Mouse (Mus musculus) brain, embryonic 14.5 days (tissue): Measurements from ENCODE around the gene Mydgf.

Source experiments
- CTCF ChIP-seq: fragments of 200-500 bp; IDR thresholded peaks from 2 replicates; pipeline ENCODE4 v1.5.1; 2012; ENCODE audit warnings: inconsistent platforms, mild to moderate bottlenecking, moderate library complexity, borderline replicate concordance; ENCODE audit not compliant: insufficient read depth, insufficient read length; ENCODE audit errors: extremely low read depth
- POLR2A ChIP-seq: fragments of 200-500 bp; IDR thresholded peaks from 2 replicates; pipeline ENCODE4 v1.6.1; 2012; ENCODE audit warnings: mild to moderate bottlenecking, inconsistent platforms, borderline replicate concordance; ENCODE audit not compliant: poor library complexity, insufficient read depth, insufficient read length, severe bottlenecking; ENCODE audit errors: extremely low read depth

DNA sequence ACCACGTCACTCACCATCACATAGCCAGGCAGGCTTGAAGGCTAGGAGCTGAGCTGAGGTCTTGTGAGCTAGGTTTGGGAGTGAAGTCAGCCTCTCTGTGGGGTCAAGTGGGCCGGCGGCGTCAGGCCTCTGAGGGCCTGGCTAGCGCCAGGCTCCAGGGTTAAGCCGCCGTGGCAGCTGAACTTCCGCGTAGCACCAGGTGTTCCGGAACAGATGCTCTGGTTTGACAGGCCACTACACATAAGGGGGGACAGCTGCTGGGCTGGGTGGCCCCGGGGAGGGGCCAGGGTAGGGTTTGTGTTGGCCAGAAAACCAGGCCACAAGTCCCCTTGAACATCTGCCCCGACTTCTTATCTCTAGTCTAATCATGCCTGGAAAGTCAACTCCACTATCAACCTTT lies 36.3 kb downstream of the Mydgf start:
- TF ChIP-seq CTCF (no peak), POLR2A (no peak)
